Mouse (Mus musculus) frontal cortex, postnatal 25 days (tissue): ENCODE results near the gene Colq.

Source experiments
- DNase-seq, 2 experiments: peaks; one replicate each; pipeline ENCODE4 v3.0.0; 2022; ENCODE audit warnings: low spot score in 2 of 2

The Colq gene

DNA sequence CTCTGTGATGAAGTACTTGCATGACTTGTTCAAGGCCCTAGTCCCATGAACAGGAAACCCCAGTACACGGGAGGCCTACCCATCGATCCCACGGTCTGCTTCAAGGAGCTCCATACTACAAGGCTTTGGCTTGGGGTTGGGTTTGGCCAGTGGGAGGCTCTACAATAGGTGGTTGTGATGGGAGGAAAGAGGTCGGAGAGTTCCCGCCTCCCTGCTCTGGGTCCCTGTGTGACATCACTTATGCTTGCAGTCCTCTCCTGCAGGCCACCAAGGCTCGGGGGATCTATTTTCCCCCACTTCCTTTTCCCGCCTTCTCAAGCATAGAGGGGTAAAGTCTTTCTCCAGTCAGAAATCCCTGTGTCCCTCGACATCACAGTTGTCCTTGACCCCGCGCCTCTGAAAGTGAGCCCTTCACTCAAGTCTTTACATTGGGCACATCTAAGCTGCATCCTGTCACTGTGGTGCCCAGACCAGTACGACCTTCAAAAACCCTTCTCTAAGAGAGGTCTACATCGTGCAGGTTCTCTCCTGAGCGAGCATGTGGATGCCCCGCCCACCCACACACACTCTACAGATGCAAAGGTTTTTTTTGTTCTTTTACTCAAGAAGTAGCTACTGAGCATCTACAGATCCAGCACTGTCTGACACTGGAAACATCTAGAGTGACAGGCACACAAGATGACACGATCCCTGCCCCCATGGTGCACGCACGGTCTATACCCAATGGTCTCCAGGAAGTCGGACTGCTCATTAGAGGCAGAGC is 16.1 kb downstream of the Colq start:
- DNase-seq: no peak

DNA sequence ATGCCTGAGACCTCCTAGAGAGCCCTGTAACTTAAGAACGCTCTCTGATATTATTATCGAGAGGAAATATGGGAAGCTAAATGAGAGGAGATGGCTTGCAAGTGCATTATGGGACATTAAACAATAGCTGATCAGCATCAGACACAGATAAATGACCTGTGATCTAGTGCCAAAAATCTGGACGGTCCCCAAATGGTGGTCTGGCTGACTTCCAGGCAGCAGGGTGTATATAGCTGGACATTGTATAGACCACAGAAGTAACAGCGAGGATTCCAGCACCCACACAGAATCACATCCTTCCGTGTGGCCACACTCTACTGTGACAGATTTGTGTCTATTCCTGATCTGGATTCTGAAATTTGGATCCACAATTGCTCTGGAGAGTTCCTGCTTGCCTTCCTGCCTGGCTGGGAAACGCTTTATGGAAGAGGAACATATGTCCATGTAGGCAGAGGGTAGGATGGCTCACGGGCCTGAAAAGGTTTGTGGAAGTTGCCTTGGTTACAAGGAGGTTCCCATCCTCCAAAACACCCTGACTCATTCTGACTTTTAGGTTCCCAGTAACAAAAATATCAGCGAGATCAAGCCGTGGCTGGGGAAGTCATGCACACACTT is 18.5 kb downstream of the Colq start:
- peak; percentile 20 to 38 for DNase-seq

DNA sequence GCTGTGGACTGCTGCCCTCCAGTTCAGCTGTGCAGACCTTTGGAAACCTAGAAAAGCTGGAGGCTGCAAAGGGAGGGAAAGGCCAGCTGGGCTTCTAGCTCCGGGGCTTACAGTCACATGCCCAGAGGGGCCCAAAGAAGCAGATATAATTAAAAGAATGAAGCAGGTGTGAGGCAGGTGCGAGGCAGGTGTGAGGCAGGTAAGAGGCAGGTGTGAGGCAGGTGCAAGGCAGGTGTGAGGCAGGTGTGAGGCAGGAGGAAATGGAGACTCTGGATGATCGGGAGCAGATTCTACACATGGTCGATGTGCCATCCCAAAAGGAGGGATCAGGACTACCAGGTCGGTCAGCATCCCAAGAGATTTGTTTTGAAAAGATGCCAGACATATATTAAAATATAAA is 19.7 kb downstream of the Colq start:
- no peak for DNase-seq

DNA sequence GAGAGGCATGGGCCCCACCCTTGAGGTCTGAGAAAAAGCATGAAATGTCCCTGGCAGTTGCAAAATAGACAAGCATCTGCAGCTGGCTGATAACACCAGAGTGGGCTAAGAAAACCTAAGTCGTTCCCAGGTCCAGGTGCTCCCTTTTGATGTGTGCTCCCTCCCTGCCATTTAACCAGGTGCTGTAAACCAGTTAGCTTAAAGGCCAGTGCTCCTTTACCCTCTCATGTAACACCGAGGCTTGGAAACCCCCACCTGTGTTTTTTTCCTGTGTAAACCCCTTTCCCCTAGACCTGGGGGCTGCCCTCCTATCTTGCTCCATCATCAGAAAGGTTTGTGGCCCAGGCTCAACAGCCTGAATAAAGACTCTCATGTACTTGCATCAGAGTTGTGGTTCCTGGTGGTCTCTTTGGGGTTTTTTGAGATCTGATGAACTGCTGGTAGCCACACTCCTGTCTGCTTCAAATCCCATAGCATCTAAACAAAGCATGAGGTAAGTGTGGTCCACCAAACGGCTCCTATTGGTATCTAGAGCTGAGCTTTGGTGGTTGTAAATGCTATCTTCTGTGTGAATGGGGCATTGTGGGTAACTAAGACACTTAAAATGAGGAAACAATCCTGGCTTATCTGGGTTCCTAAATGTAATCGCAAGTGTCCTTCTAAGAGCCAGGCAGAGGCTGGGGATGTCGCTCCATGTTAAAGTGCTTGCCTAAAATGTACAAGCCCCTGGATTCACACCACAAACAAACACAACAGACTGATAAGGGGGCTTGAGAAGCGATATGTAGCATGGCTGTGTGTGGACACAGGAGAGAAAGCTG is 20.8 kb downstream of the Colq start:
- DNase-seq: no peak

- no peak for DNase-seq
These were observed 22.0 kb downstream of the Colq start for GRCm38 (mm10) chr14:31569151-31569631.

DNA sequence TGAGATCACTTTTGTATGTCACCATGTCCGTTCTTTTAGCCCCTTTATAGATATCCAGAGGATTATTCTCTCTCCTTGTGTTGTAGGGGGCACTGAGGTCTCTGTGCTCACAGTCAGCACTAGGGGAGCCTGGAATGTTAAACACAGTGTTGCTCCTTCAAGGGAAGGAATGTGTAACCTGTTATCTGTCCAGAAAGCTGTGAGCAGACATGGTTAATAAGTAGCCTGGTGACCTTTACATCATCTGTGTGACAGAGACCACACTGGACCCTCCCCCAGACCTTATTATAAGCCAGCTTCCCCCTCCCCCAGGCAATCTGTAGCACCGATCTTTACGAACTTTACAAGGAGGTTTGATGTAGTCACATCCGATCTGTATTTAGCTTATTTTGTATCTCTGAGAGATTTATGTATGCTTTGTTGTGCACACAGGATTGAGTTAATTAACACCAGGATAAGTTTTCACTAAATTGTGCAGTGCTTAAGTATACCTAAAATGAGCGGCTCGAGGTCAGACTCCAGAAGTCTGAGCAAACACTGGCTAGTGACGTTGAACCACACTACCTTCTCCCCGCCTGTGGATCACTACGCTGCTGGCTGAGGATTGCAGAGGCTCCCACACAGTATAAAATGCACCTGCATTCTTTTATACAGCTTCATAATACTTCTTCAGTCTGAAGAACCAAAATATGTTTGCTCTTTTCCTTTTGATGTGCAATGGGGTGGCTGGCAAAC is 25.5 kb downstream of the Colq start:
- no peak for DNase-seq

DNA sequence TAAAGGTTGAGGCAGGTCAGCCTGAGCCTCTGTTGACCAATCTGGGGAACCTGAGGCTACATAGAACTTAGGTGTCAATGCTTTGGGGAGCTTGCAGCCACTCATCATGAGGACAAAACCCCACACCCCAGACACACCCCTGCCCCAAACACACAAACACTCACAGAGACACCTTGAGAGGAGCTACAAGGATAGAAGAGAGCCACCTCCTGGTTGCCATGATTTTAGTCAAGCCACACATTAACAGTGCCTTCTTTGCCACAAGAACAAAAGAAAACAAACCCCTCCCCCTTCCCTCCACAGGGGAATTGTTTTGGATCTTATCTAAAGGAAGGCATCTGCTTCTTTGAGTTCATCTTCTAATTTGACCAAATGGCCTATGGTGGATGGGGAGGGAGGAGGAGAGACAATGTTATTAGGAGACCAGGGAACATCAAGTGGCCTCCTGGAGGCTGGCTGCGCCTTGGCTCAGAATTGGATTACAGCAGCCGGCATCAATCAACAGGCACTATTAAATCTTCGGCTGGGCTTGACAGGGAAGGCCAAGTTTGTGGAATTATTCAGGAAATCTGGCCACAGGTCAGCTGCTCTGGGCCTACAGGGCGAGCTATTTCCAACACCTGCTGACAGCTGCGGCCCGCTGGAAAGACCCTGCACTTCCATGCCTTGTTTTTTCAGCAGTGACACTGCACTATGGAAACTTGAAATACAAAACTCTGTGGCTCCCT is 26.5 kb downstream of the Colq start:
- DNase-seq: no peak

DNA sequence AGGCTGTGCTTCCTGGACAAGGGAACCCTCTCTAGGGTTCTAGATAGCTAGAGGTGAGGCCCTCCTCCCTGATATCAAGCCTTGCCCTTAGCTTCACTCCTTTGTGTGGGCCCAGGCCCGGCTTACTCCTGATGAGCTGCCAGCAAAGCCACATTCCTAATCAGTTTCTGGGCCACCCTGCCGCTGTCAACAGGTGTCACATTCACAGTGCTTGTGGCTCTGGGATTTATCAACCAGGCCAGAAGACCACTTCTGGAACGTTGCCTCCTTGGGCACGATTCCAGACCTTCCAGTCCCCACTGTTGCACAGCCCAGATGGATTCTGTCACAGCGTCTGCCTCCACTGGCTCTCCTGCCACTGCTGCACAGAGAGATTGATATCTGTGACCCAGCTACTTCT is 30.3 kb downstream of the Colq start:
- DNase-seq: no peak

DNA sequence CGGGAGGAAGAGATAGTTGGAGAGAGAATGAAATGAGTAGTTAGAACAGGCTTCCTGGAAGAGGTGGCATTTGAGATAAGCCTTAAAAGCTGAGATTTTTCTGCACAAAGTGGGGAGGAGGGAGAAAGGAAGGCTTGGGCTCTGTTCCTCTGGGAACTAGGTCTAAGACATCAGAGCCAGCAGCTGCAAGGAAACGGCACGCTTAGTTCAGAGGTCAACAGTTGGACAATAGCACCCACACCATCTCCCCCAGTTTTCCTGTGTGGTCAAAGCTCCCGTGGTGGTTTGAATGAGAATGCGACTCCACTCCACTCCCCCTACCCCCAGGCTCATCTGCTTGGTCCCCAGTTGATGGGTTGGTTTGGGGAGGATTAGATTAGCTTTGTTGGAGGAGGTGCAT is 31.9 kb downstream of the Colq start:
- no peak for DNase-seq

DNA sequence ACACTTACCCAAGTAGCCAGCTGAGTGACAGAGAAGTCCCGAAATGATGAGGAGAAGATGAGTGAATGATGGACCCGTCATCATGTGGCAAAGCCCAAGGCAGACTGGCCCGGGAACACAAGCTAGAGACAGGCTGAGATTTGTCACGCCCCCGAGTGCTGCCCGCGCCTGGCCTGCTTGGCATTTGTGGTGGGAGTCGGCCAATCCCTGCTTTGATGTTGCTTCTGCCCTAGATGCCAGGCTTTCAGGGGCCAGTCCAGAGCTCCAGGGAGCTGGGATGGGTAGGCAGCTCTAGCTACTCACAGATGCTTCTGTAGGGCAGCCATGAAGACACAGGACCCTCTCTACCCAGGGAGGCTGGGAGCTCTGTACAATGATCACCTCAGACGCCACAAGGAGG is 33.4 kb downstream of the Colq start:
- no peak for DNase-seq

- no peak for DNase-seq
These were observed 33.9 kb downstream of the Colq start for GRCm38 (mm10) chr14:31557273-31557672.

DNA sequence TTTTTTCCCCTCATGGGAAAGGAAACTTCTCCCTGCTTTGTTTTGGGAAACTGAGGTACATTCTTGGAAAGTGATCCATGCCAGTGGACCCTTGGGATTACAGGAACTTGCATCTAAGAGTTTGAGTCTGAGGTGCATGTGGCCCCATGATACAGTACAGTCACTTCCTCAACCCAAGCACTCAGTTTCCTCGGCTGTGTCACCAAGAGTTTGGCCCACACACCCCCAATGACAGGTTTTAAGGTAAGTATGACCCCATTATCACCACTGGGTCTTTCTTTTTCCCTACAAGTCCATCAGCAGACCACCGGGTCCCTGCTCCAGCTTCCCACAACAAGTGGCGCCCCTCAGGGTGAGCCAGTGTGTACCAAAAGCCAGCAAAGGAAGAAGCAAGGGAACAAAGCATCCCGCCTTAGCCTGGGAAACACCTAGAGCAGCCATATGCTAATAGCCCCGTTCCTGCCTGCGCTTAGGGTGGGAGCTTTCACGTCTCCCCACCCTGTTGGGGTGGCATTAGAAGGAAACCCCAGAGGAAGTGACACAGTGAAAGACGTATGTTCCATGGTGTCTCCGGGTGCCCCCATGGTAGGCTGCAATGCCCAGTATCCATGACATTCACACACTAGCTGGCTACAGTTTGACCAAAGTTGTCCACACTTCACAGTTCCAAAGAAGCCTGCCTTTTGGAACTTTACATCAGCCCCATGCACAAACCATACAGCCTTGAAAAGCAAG is 34.5 kb downstream of the Colq start:
- DNase-seq: no peak

GRCm38 (mm10) chr14:31555963-31556434 is 35.1 kb downstream of the Colq start:
- no peak for DNase-seq

- no peak for DNase-seq
These were observed 36.1 kb downstream of the Colq start for GRCm38 (mm10) chr14:31555021-31555420.

GRCm38 (mm10) chr14:31543885-31544442 is 47.2 kb downstream of the Colq start:
- DNase-seq: no peak

- no peak for DNase-seq
These were observed 53.8 kb downstream of the Colq start for GRCm38 (mm10) chr14:31537298-31537697.

- DNase-seq: no peak
These were observed 58.5 kb downstream of the Colq start for GRCm38 (mm10) chr14:31532656-31533055.

GRCm38 (mm10) chr14:31531506-31532148 is 59.5 kb downstream of the Colq start:
- DNase-seq: no peak

- DNase-seq: no peak
These were observed 60.3 kb downstream of the Colq start for GRCm38 (mm10) chr14:31530847-31531246.
